Mouse (Mus musculus): ENCODE measurements around the gene Camk1d.

DNA sequence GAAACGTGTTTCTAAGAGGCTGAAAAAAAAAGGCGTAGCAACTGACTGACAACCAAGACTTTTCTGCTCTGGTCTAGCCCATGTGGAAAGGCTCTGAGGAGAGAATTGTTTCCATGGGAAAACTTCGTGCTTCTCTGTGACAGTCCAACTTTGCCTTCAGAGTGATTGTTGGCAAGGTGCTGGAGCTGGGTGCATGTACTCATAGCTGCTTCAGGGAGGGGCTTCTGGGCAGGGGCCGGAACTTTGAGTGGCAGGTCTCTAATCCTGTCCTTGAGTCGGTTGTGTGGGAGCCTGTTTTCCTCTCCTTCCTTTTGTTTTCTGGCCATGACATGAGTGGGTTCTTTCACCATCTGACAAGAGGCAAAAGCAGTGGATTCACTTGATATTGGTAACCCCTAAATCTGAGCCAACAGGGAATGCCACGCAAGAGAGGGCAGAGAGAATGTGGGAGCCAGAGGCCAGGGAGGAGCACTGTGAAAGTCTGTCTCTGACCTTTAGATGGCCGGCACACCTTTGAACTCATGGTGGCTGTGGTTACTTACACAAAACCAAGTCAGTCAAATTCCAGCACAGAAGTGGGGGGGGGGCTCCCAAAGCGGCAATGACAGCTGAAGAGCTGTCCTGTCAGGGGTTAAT lies 392.5 kb downstream of the Camk1d start:
- TF ChIP-seq CTCF (IDR thresholded peaks at IDR 0.05; ENCODE audit: extremely low read depth, insufficient read length, insufficient replicate concordance, low read depth, low read length) (no peak), POLR2A (IDR thresholded peaks at IDR 0.05; ENCODE audit: low read depth, low read length) (no peak)

All from small intestine, adult 2 months (tissue).